Mouse (Mus musculus): Measurements from ENCODE around the gene Thg1l.
A peak's percentile ranks its signal among the peaks of the same experiment; 100 is the strongest.

Gene Thg1l

GRCm38 (mm10) chr11:45955127-45955627 is at the start of gene Thg1l:
TSS of gene Thg1l (minus strand) at chr11:45955494.
- DNase-seq (ENCODE audit: extremely low read depth, low read depth) = peak; percentile 92

GRCm38 (mm10) chr11:45992087-45992486 is 36.8 kb upstream of the Thg1l start:
- no peak for DNase-seq (ENCODE audit: extremely low read depth, low read depth)

GRCm38 (mm10) chr11:45991604-45992003 is 36.3 kb upstream of the Thg1l start:
- no peak for DNase-seq (ENCODE audit: extremely low read depth, low read depth)

GRCm38 (mm10) chr11:45980893-45981253 is 25.6 kb upstream of the Thg1l start:
- DNase-seq (ENCODE audit: extremely low read depth, low read depth) = no peak

- no peak for DNase-seq (ENCODE audit: extremely low read depth, low read depth)
Observed at GRCm38 (mm10) chr11:45979946-45980892, 24.9 kb upstream of the Thg1l start, which contains the start of gene Sox30. TSS of gene Sox30 (plus strand) at chr11:45980310.

GRCm38 (mm10) chr11:45976061-45976460 is 20.8 kb upstream of the Thg1l start:
- DNase-seq (ENCODE audit: extremely low read depth, low read depth) = no peak

- DNase-seq (ENCODE audit: extremely low read depth, low read depth) = no peak
Observed at GRCm38 (mm10) chr11:45974466-45974865, 19.2 kb upstream of the Thg1l start.

GRCm38 (mm10) chr11:45973635-45974034 is 18.3 kb upstream of the Thg1l start:
- DNase-seq (ENCODE audit: extremely low read depth, low read depth) = no peak

- DNase-seq (ENCODE audit: extremely low read depth, low read depth) = no peak
Observed at GRCm38 (mm10) chr11:45968466-45968865, 13.2 kb upstream of the Thg1l start.

- DNase-seq (ENCODE audit: extremely low read depth, low read depth) = no peak
Observed at GRCm38 (mm10) chr11:45966896-45967295, 11.6 kb upstream of the Thg1l start.

GRCm38 (mm10) chr11:45960003-45960402 is 4.7 kb upstream of the Thg1l start:
- no peak for DNase-seq (ENCODE audit: extremely low read depth, low read depth)

GRCm38 (mm10) chr11:45959598-45959997 is 4.3 kb upstream of the Thg1l start:
- peak; percentile 43 for DNase-seq (ENCODE audit: extremely low read depth, low read depth)

- no peak for DNase-seq (ENCODE audit: extremely low read depth, low read depth)
Observed at GRCm38 (mm10) chr11:45947491-45947890, 7.8 kb downstream of the Thg1l start.

- DNase-seq (ENCODE audit: extremely low read depth, low read depth) = no peak
Observed at GRCm38 (mm10) chr11:45946796-45947195, 8.5 kb downstream of the Thg1l start.

- DNase-seq (ENCODE audit: extremely low read depth, low read depth) = peak; percentile 58
Observed at GRCm38 (mm10) chr11:45944643-45945156, 10.6 kb downstream of the Thg1l start, which contains the start of gene Lsm11. TSS of gene Lsm11 (minus strand) at chr11:45944935.

- peak; percentile 6 for DNase-seq (ENCODE audit: extremely low read depth, low read depth)
Observed at GRCm38 (mm10) chr11:45943891-45944642, 11.2 kb downstream of the Thg1l start.

GRCm38 (mm10) chr11:45943108-45943705 is 12.1 kb downstream of the Thg1l start:
- DNase-seq (ENCODE audit: extremely low read depth, low read depth) = no peak

- no peak for DNase-seq (ENCODE audit: extremely low read depth, low read depth)
Observed at GRCm38 (mm10) chr11:45942281-45942680, 13.0 kb downstream of the Thg1l start.

GRCm38 (mm10) chr11:45938917-45939316 is 16.4 kb downstream of the Thg1l start:
- no peak for DNase-seq (ENCODE audit: extremely low read depth, low read depth)

GRCm38 (mm10) chr11:45937478-45937877 is 17.8 kb downstream of the Thg1l start:
- DNase-seq (ENCODE audit: extremely low read depth, low read depth) = no peak

GRCm38 (mm10) chr11:45932771-45933170 is 22.5 kb downstream of the Thg1l start:
- no peak for DNase-seq (ENCODE audit: extremely low read depth, low read depth)

Data from MEL-GATA-1-ER (cell line).